Mouse (Mus musculus) c-Kit-positive CD71-negative TER-119-negative erythroid progenitor cells, embryonic 14.5 days (primary cell): Measurements from ENCODE around the gene Scamp1.
"Not testable (repeated sequence)": the region's sequence is repeated elsewhere in the genome, so short reads cannot be mapped to it uniquely, and the experiment has no call there.

Source experiments
- DNase-seq: peaks from one replicate; pipeline ENCODE4 v3.0.0-alpha.2; 2013; ENCODE audit warnings: low read depth

The Scamp1 gene

GRCm38 (mm10) chr13:94285281-94285871 is at the start of gene Scamp1:
Gene Scamp1 (minus strand): TSS chr13:94285857.
- DNase-seq, result peak; percentile 70

- no peak for DNase-seq
Observed at GRCm38 (mm10) chr13:94330392-94330979, 44.8 kb upstream of the Scamp1 start.

GRCm38 (mm10) chr13:94329005-94329404 is 43.3 kb upstream of the Scamp1 start:
- DNase-seq, result not testable (repeated sequence)

GRCm38 (mm10) chr13:94328063-94328462 is 42.4 kb upstream of the Scamp1 start:
- no peak for DNase-seq

DNA sequence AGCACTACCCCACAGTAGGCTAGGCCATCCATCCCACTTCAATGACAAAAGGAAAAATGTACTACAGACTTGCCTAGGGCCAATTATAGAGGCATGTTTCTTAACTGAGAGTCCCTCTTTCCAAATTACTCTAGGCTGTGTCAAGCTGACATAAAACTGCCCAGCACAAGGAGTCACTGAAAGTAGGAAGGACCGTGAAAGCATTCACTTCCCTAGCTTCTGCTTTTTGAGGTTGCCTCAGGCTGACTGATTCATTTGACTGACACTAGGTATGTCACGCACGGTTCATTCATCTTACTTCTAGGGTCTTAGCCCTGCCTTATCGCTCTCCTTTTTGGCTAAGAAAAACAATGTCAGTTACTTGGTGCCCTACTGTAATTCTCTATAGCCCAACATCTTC is 36.8 kb upstream of the Scamp1 start:
- DNase-seq, result no peak

DNA sequence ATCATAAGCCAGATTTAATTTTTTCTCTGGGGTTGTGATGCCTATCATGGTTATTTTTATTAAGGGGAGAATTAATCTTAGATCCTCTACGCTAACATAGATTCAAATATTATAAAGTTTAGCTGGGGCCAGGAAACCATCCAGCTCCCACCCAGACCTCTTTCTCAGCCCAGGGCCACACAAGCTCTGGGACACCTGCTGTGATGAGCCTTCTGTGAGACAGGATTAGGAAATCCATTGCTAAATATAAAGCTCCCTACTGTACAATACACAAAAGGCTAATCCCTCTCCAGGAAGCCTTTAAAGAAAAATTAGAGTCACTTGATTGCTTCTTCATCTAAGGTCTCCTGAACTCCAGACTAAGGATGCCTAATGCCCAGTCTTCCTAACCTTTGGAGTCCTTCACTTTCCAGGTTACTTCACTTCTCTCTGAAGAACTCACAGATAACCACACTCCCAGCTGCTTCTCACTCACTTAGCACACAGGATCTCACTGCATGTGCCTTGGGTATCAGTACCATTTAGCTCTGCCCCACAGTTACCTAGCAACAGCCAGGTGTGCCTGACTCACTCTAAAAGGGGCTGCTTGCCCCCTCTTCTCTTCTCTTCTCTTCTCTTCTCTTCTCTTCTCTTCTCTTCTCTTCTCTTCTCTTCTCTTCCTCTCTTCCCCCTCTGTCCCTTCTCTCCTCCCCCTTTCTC is 35.6 kb upstream of the Scamp1 start:
- no peak for DNase-seq

DNA sequence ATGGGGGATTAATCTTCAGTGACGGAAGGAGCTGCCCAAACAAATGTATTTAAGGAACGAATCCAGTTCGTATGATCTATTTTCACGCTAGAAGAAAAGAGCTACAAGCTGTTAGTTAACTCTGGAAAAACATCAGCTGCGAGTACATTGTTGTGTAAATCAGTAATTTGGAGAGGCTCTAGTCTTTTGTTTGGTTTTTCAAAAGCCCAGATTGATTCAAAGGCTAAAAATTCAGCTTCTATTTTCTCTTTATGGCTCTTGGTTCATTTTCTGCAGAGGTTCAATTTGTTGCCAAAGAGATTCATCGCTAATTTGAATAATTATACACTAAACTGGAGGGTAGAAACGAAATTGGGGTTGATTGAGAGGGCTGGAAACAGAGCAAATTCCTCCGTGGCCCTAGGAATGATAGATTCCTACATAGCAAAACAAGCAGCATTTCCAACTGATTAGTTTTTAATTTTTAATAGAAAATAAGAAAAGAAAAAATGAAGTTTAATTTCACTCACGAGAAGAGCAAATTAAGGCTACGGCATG is 31.4 kb upstream of the Scamp1 start:
- DNase-seq, result no peak

GRCm38 (mm10) chr13:94312812-94313211 is 27.2 kb upstream of the Scamp1 start:
- not testable (repeated sequence) for DNase-seq

DNA sequence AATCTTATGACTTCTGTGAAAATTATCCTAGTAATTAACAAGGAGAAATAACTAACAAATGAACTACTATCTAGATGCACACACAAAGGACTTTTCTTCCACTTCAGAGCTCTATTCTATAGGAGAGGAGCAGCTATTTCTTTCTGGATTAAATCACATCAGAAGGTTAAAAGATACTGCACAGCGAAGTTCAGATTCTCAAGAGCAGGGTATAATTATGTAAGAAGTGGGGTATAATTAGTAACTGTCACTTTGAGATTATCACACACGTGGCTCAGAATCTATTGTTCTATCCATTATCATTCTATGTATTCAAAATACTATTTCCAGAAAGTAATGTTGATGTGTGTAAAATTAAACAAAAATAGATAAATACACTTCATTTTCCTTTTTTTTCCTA is 22.6 kb upstream of the Scamp1 start:
- no peak for DNase-seq

GRCm38 (mm10) chr13:94307531-94307930 is 21.9 kb upstream of the Scamp1 start:
- no peak for DNase-seq

DNA sequence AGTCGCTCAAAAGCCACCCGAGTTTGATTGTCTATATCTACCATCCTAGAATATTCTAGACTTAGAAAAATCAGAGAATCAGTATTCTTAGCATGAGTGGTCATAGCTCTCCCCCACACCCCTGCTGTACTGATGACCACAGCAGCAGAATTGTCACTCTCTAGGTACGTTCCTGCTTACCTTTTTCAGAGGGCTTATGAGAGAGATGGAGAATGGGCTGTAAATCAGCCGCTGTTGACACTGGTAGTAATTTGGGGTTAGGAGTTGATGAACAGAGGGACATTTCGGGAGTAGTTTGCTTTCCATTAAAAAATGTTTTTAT is 21.3 kb upstream of the Scamp1 start:
- no peak for DNase-seq

- no peak for DNase-seq
Observed at GRCm38 (mm10) chr13:94306277-94306967, 20.8 kb upstream of the Scamp1 start.

DNA sequence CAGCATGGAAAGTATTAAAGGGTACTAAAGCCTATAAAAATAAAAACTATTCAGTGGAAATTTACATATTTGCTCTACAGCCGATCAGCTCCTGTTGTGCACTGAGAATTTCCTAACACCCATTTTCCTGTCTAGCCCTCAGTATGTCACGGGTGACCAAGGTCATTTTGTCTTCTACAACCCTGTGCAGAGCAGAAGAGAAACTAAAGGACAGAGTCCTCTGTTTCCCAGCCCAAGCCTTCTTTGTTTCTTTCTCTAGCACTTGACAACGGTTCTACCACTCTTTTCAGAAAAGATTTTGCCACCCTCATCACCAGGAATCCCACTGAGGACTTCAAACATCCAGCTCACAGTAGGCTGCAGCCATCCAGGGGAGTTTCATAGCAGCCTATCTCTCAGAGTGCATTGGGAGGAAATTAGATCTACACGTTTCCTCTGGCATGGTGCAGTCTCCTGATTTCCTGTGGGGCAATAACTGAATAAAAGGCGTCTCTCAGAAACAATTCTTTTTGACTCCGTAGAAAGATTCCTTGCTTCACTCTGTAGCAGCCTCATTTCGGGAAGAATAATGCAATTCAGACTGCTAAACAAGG is 15.4 kb upstream of the Scamp1 start:
- DNase-seq, result no peak

DNA sequence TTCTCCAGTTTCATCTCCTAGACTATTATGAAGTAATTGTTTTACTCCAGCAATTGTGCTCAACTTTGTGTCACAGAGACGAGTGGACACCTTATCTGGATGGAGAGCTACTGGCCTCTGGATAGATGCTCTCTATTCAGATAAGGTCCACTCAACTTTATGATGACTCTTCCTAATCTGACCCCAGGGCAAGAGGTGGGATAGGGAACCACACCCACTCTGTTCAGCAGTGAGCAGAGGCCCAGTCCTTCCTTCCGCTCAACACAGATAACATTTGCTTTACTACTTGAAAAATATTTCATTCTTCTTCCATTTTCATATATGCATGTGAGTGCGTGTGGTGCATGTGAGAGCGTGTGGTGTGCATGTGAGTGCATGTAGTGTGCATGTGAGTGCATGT is 14.6 kb upstream of the Scamp1 start:
- no peak for DNase-seq

- no peak for DNase-seq
Observed at GRCm38 (mm10) chr13:94298401-94298800, 12.7 kb upstream of the Scamp1 start.

DNA sequence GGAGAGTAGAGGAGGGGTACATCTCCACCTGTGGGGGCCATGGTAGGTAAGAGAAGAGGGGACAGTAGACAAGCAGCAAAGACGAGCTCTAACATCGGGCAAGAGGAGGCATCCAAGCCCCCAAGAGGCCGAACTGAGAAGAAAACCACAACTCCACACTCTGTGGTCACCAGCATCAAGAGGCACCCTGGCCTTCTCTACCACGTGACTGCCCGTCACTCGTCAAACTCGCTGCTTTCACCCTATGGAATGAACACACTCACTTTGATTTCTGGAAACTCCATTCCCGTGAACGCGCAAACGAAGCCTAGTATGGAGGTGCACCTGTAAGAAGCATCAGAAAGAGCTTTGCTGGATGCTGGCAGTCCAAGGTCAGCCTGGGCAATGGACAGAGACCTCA is 10.7 kb upstream of the Scamp1 start:
- DNase-seq, result no peak

- DNase-seq, result no peak
Observed at GRCm38 (mm10) chr13:94295922-94296321, 10.3 kb upstream of the Scamp1 start.

DNA sequence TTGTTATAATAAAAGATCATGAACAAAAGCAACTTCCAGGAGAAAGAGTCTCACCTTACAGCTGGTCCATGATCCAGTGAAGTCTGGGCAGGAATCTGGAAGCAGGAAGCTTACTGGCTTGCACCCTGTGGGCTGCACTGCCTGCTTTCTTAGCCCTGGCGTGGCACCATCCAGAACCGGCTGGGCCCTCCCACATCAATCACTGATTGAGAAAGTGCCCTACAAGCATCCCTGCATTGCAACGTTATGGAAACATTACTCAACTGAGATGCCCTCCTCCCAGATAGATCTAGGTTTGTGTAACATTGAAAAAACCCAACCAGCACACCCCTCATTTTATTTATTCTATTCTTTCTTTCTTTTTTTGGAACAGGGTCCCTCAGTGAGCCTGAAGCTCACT is 9.2 kb upstream of the Scamp1 start:
- no peak for DNase-seq

DNA sequence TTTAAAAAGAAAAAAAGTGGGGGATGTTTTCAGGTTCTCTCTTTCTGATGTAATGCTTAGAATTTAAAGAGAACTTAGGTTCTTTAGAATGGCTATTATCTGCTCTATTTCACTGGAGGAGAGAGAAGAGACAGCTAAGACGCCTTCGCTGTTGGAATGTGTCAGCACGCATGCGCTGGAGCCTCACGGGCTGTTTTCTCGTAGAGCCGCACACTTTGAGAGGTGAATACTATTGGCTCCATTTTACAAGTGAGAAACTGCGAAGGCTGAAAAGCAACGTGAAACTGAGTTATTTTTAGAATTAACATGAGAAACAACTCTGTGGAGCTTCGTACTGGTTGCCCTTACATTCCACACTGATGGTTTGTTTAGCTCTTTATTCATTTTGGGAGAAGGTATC is 8.3 kb upstream of the Scamp1 start:
- DNase-seq, result no peak

GRCm38 (mm10) chr13:94286195-94286594 is 538 bp upstream of the Scamp1 start:
- DNase-seq, result no peak

- DNase-seq, result no peak
Observed at GRCm38 (mm10) chr13:94284543-94285269, 951 bp downstream of the Scamp1 start.

- no peak for DNase-seq
Observed at GRCm38 (mm10) chr13:94279420-94279819, 6.2 kb downstream of the Scamp1 start.
